Mouse (Mus musculus) CH12.LX (cell line): ENCODE data around the gene Arrdc2. TPM values are rescaled to one million over a fixed set of nuclear protein-coding genes. Genes with fewer than 3 reads are reported as not detected.

Experiments
- DNase-seq: peaks from one replicate; pipeline ENCODE4 v3.0.0-alpha.2; 2013; ENCODE audit errors: extremely low read depth
- H3K27ac ChIP-seq: 2 replicates; pipeline ENCODE4 v1.5.1; 2012; ENCODE audit warnings: low read depth, mild to moderate bottlenecking, control low read depth, moderate library complexity; ENCODE audit not compliant: insufficient read depth
- H3K27me3 ChIP-seq: replicated peaks from 2 replicates; pipeline ENCODE3; 2012; ENCODE audit warnings: inconsistent platforms
- H3K36me3 ChIP-seq, 2 experiments: replicated peaks in 1 of 2; 2 replicates each; pipeline versions ENCODE3 to v1.6.1; 2012; ENCODE audit warnings: inconsistent platforms in 1 of 2, low read length in 1 of 2, mild to moderate bottlenecking in 1 of 2, mixed read lengths in 1 of 2, moderate library complexity in 1 of 2; ENCODE audit not compliant: control insufficient read depth in 1 of 2, insufficient read depth in 1 of 2
- H3K4me1 ChIP-seq, 2 experiments: 2 replicates each; pipeline ENCODE4 v1.6.1; 2012; ENCODE audit warnings: inconsistent platforms in 1 of 2, moderate library complexity in 1 of 2; ENCODE audit not compliant: insufficient read depth in 2 of 2, control insufficient read depth in 1 of 2
- H3K4me2 ChIP-seq: 2 replicates; pipeline ENCODE4 v1.6.1; 2012; ENCODE audit warnings: low read depth, mild to moderate bottlenecking, control low read depth; ENCODE audit not compliant: poor library complexity, insufficient read depth, severe bottlenecking
- H3K4me3 ChIP-seq, 3 experiments: fragments of 150-350 bp in 1 of 3; sonication (generic) in 1 of 3; replicated peaks in 1 of 3; 2 replicates each; pipeline versions ENCODE3 to v1.5.1; 2011 to 2012; ENCODE audit warnings: low read depth in 2 of 3, low read length in 2 of 3, mild to moderate bottlenecking in 2 of 3, moderate library complexity in 2 of 3, control low read depth in 1 of 3, improper control_type of control experiment in 1 of 3, inconsistent platforms in 1 of 3, mixed read lengths in 1 of 3; ENCODE audit not compliant: poor library complexity in 1 of 3
- H3K79me2 ChIP-seq: replicated peaks from 2 replicates; pipeline ENCODE4 v1.6.1; 2012; ENCODE audit warnings: mild to moderate bottlenecking, moderate library complexity; ENCODE audit not compliant: control insufficient read depth, poor library complexity, insufficient read depth, severe bottlenecking; ENCODE audit errors: extremely low read depth
- H3K9ac ChIP-seq: 2 replicates; pipeline ENCODE4 v1.6.1; 2012; ENCODE audit warnings: low read depth, mild to moderate bottlenecking, control low read depth, moderate library complexity; ENCODE audit not compliant: insufficient read depth
- H3K9me3 ChIP-seq: replicated peaks from 2 replicates; pipeline ENCODE3; 2012; ENCODE audit warnings: low read length, inconsistent platforms, mixed read lengths
- CHD2 ChIP-seq: IDR thresholded peaks from 2 replicates; pipeline ENCODE4 v1.6.1; 2011; ENCODE audit warnings: low read length, improper control_type of control experiment
- CTCF ChIP-seq, 2 experiments: IDR thresholded peaks in 1 of 2; conservative IDR thresholded peaks in 1 of 2; 2 replicates each; pipeline ENCODE4 v1.5.1; 2011 to 2012; ENCODE audit warnings: low read depth in 2 of 2, low read length in 2 of 2, improper control_type of control experiment in 1 of 2, inconsistent platforms in 1 of 2, mild to moderate bottlenecking in 1 of 2, moderate library complexity in 1 of 2
- JUND ChIP-seq: conservative IDR thresholded peaks from 2 replicates; pipeline ENCODE4 v1.6.1; 2011; ENCODE audit warnings: low read depth, low read length, improper control_type of control experiment
- NRF1 ChIP-seq: IDR thresholded peaks from 2 replicates; pipeline ENCODE4 v1.6.1; 2014; ENCODE audit warnings: low read depth, mild to moderate bottlenecking, inconsistent platforms, low read length, improper control_type of control experiment, moderate library complexity
- PAX5 ChIP-seq: IDR thresholded peaks from 2 replicates; pipeline ENCODE4 v1.6.1; 2012; ENCODE audit warnings: low read length, inconsistent platforms, mixed read lengths
- RAD21 ChIP-seq: IDR thresholded peaks from 2 replicates; pipeline ENCODE4 v1.6.1; 2011; ENCODE audit warnings: low read depth, mild to moderate bottlenecking, low read length, improper control_type of control experiment, moderate library complexity
- SMC3 ChIP-seq: IDR thresholded peaks from 2 replicates; pipeline ENCODE4 v1.6.1; 2011; ENCODE audit warnings: low read depth, low read length, improper control_type of control experiment
- TCF12 ChIP-seq: IDR thresholded peaks from 2 replicates; pipeline ENCODE4 v1.6.1; 2014; ENCODE audit warnings: low read depth, mild to moderate bottlenecking, inconsistent platforms, low read length, improper control_type of control experiment
- ZC3H11A ChIP-seq: IDR thresholded peaks from 2 replicates; pipeline ENCODE4 v1.6.1; 2012; ENCODE audit warnings: low read depth, mild to moderate bottlenecking, inconsistent platforms, low read length, improper control_type of control experiment
- dilution Hi-C: fragments of 300-500 bp; cut with MboI; formaldehyde crosslinking; loops from 2 replicates; pipeline ENCODE4 v1.14.3; 2020; ENCODE audit warnings: low sequenced_read_pairs; ENCODE audit not compliant: extremely low pct_unique_long_range_greater_than_20kb, extremely low pct_ligation_motif_present
- in situ Hi-C: fragments of 300-500 bp; cut with MboI; formaldehyde crosslinking; loops from 3 replicates; pipeline ENCODE4 v1.14.3; 2019; ENCODE audit warnings: low sequenced_read_pairs, low pct_ligation_motif_present, low pct_unique_long_range_greater_than_20kb, mixed read lengths
- polyA plus RNA-seq: library from polyadenylated mRNA; unstranded; fragments of >175 nt; gene quantifications from 2 replicates; pipeline ENCODE4 v1.2.1, GENCODE M21; 2012; ENCODE audit warnings: low read depth; ENCODE audit not compliant: insufficient read length
- total RNA-seq, 2 experiments: library from RNA; depleted of rRNA; stranded (reverse); fragments of 300-350 nt in 1 of 2; fragments of >200 nt in 1 of 2; gene quantifications; 2 replicates each; pipeline ENCODE4 v1.2.3; 2012 to 2014

The Arrdc2 gene
- total and polyA plus RNA-seq, 3 experiments = 5.6 to 8.0 (median 6.1) TPM

- dilution Hi-C loops = no loop called here
- in situ Hi-C loops = no loop called here
- H3K9ac ChIP-seq = peak overlapping the region; percentile 11; the same call in 1 of the 2 replicates
- no peaks in the 10 kb centered on the region for H3K79me2 ChIP-seq
- H3K4me1 ChIP-seq = peaks cover 13 to 28% of the 10 kb centered on the region in 2 experiments
- peak; percentile 90 for DNase-seq
- H3K9me3 ChIP-seq = no peaks in the 10 kb centered on the region
- H3K36me3 ChIP-seq = peaks cover 0 to 1% of the 10 kb centered on the region in 2 experiments
- H3K27ac ChIP-seq = no peak overlapping the region
- no peak for TF ChIP-seq CHD2
- TF ChIP-seq JUND = no peak
- no peak; the same call in 1 of the 2 replicates for TF ChIP-seq TCF12
- TF ChIP-seq NRF1 = peak; percentile 58; the same call in 1 of the 2 replicates
- peaks cover 41% of the 10 kb centered on the region for H3K27me3 ChIP-seq
- H3K4me3 ChIP-seq = peak overlapping the region; percentile 34 to 45 (median 40)
- peak overlapping the region; percentile 60 for H3K4me2 ChIP-seq
Observed at GRCm38 (mm10) chr8:70797081-70798070, 42.1 kb downstream of the Arrdc2 start.

GRCm38 (mm10) chr8:70796403-70797080, 43.0 kb downstream of the Arrdc2 start:
- Histone ChIP-seq H3K9me3 (no peaks in the 10 kb centered on the region), H3K27ac (no peak overlapping the region), H3K79me2 (no peaks in the 10 kb centered on the region), H3K4me1 (peaks cover 13 to 28% of the 10 kb centered on the region in 2 experiments), H3K36me3 (peaks cover 0 to 1% of the 10 kb centered on the region in 2 experiments), H3K4me3 (peak overlapping the region in 1 of 3 experiments; percentile 40), H3K4me2 (peak overlapping the region; percentile 60), H3K9ac (no peak overlapping the region), H3K27me3 (peaks cover 39% of the 10 kb centered on the region)
- TF ChIP-seq NRF1 (0 out of 2 replicates have a peak, but pooled peaks have one; percentile 17), ZC3H11A (no peak)
- in situ Hi-C loops = no loop called here
- dilution Hi-C loops = no loop called here
- no peak for DNase-seq

- Histone ChIP-seq H3K9me3 (no peaks in the 10 kb centered on the region), H3K27ac (no peak overlapping the region), H3K4me3 (no peak overlapping the region), H3K36me3 (peaks cover 0 to 6% of the 10 kb centered on the region in 2 experiments), H3K4me2 (no peak overlapping the region), H3K27me3 (peaks cover 39% of the 10 kb centered on the region), H3K79me2 (peaks cover 4% of the 10 kb centered on the region; the same call in 1 of the 2 replicates), H3K4me1 (peaks cover 20 to 38% of the 10 kb centered on the region in 2 experiments), H3K9ac (no peak overlapping the region)
- dilution Hi-C loops = no loop called here
- in situ Hi-C loops = no loop called here
- DNase-seq = no peak
- peak; percentile 47 for TF ChIP-seq SMC3
- TF ChIP-seq PAX5 = no peak
- TF ChIP-seq CTCF (conservative IDR thresholded peaks at IDR 0.05 in 1 of 2, IDR thresholded peaks at IDR 0.05 in 1 of 2; ENCODE audit: low read depth in 2 of 2, low read length in 2 of 2) = peak in 1 of 2 experiments; percentile 43; a peak in 2 of 4 replicates
- TF ChIP-seq RAD21 = peak; percentile 27
Observed at GRCm38 (mm10) chr8:70795370-70795769, 44.1 kb downstream of the Arrdc2 start.
